Mouse (Mus musculus) small intestine, adult 2 months (tissue): ENCODE data around the gene Nfib.

Experiments
- CTCF ChIP-seq: fragments of 200-500 bp; IDR thresholded peaks from 2 replicates; pipeline ENCODE4 v1.5.1; 2012; ENCODE audit warnings: low read depth, mild to moderate bottlenecking, control low read depth, inconsistent platforms, low read length, moderate library complexity, mixed read lengths; ENCODE audit not compliant: insufficient replicate concordance, insufficient read length; ENCODE audit errors: extremely low read depth
- POLR2A ChIP-seq: fragments of 200-500 bp; IDR thresholded peaks from 2 replicates; pipeline ENCODE4 v1.6.1; 2012; ENCODE audit warnings: low read depth, mild to moderate bottlenecking, control low read depth, inconsistent platforms, low read length, moderate library complexity

- no peak for TF ChIP-seq CTCF
- TF ChIP-seq POLR2A: no peak
Measured at GRCm38 (mm10) chr4:82635881-82636280, 69.7 kb downstream of the Nfib start.
